Mouse (Mus musculus): ENCODE results near the gene Slc35f2.

DNA sequence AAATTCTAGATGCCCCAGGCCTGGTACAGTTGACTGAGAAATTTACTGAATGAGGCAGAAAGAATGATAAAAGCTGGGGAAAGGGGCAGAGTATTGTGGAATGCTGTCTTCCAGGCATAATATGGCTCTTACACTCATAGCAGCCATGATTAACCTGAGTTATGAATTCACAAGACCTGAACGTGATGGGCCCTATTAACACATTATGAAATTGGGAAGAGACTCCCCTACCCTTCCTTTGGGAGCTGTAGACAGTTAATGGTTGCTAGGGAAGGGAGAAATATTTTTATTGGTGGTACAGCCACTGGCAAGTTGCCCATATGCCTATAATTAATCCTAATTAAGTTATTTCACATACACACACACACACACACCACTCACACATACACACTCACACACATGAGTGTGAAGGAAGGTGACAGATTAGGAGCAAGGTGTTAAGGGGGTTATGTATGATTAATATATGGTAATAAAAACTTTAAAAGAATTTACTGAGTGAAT, 22.5 kb downstream of the Slc35f2 start:
- no peak for TF ChIP-seq CEBPB (IDR thresholded peaks at IDR 0.05; ENCODE audit: insufficient read depth, poor library complexity, severe bottlenecking)
- no peak for TF ChIP-seq POLR2A (IDR thresholded peaks at IDR 0.05; ENCODE audit: insufficient read length, low read depth)
- no peak for TF ChIP-seq MAX (IDR thresholded peaks at IDR 0.05; ENCODE audit: low read depth)
- no peak for TF ChIP-seq TCF3 (IDR thresholded peaks at IDR 0.05; ENCODE audit: insufficient read length, low read depth)
- no peak for TF ChIP-seq USF1 (IDR thresholded peaks at IDR 0.05; ENCODE audit: low read depth)
- no peak for TF ChIP-seq POLR2AphosphoS2 (IDR thresholded peaks at IDR 0.05; ENCODE audit: insufficient read length, low read depth)
- TF ChIP-seq E2F4 (IDR thresholded peaks at IDR 0.05; ENCODE audit: insufficient read depth): no peak
- TF ChIP-seq MYOD1 (IDR thresholded peaks at IDR 0.05; ENCODE audit: control insufficient read depth in 1 of 3, insufficient read length in 2 of 3, low read depth in 2 of 3): no peak
- no peak for TF ChIP-seq TCF12 (IDR thresholded peaks at IDR 0.05; ENCODE audit: insufficient read depth, poor library complexity, severe bottlenecking)
- no peak for TF ChIP-seq REST (IDR thresholded peaks at IDR 0.05; ENCODE audit: insufficient read depth, insufficient read length)
- TF ChIP-seq MYOG (IDR thresholded peaks at IDR 0.05; ENCODE audit: control insufficient read depth in 1 of 3, insufficient read depth in 1 of 3, insufficient read length in 2 of 3, low read depth in 2 of 3): no peak
- no peak for TF ChIP-seq SRF (IDR thresholded peaks at IDR 0.05; ENCODE audit: control insufficient read depth, insufficient read length, low read depth)
